Mouse (Mus musculus) adipocyte (in vitro differentiated cells): ENCODE results near the gene Gale.

Experiments
- DNase-seq: peaks from one replicate; pipeline ENCODE4 v3.0.0-alpha.2; 2016; ENCODE audit warnings: low spot score

Gale gene

GRCm38 (mm10) chr4:135943389-135943788 lies 20.1 kb upstream of the Gale start:
- DNase-seq, result no peak

- DNase-seq, result no peak
Observed at GRCm38 (mm10) chr4:135945706-135946105, 17.8 kb upstream of the Gale start.

GRCm38 (mm10) chr4:135946278-135946658 lies 17.3 kb upstream of the Gale start, which contains the start of gene Hmgcl:
Gene Hmgcl (plus strand): TSS chr4:135946448.
- peak; percentile 90 for DNase-seq

GRCm38 (mm10) chr4:135946659-135947301 lies 16.7 kb upstream of the Gale start:
- DNase-seq, result peak; percentile 47

GRCm38 (mm10) chr4:135948142-135948541 lies 15.4 kb upstream of the Gale start:
- DNase-seq, result no peak

- no peak for DNase-seq
Observed at GRCm38 (mm10) chr4:135949475-135949874, 14.1 kb upstream of the Gale start.

- no peak for DNase-seq
Observed at GRCm38 (mm10) chr4:135949911-135950310, 13.6 kb upstream of the Gale start.

- no peak for DNase-seq
Observed at GRCm38 (mm10) chr4:135950365-135950764, 13.2 kb upstream of the Gale start.

GRCm38 (mm10) chr4:135951505-135951904 lies 12.0 kb upstream of the Gale start:
- no peak for DNase-seq

GRCm38 (mm10) chr4:135953179-135953578 lies 10.3 kb upstream of the Gale start:
- DNase-seq, result no peak

- DNase-seq, result peak; percentile 85
Observed at GRCm38 (mm10) chr4:135954241-135954640, 9.3 kb upstream of the Gale start.

GRCm38 (mm10) chr4:135955886-135956285 lies 7.6 kb upstream of the Gale start:
- DNase-seq, result peak; percentile 86

- peak; percentile 80 for DNase-seq
Observed at GRCm38 (mm10) chr4:135958354-135958753, 5.2 kb upstream of the Gale start.

- peak; percentile 91 for DNase-seq
Observed at GRCm38 (mm10) chr4:135960717-135961116, 2.8 kb upstream of the Gale start.

- DNase-seq, result no peak
Observed at GRCm38 (mm10) chr4:135961709-135962108, 1.8 kb upstream of the Gale start.

- DNase-seq, result no peak
Observed at GRCm38 (mm10) chr4:135962198-135962597, 1.3 kb upstream of the Gale start.

- no peak for DNase-seq
Observed at GRCm38 (mm10) chr4:135962946-135963345, 581 bp upstream of the Gale start.

- DNase-seq, result peak; percentile 87
Observed at GRCm38 (mm10) chr4:135964426-135964825, 899 bp downstream of the Gale start.

- no peak for DNase-seq
Observed at GRCm38 (mm10) chr4:135965113-135965512, 1.6 kb downstream of the Gale start.

GRCm38 (mm10) chr4:135966283-135966682 lies 2.8 kb downstream of the Gale start:
- DNase-seq, result no peak

- DNase-seq, result no peak
Observed at GRCm38 (mm10) chr4:135967086-135967760, 3.7 kb downstream of the Gale start.

- DNase-seq, result no peak
Observed at GRCm38 (mm10) chr4:135968271-135968869, 4.8 kb downstream of the Gale start.

- DNase-seq, result no peak
Observed at GRCm38 (mm10) chr4:135969070-135969750, 5.7 kb downstream of the Gale start.
